Mouse (Mus musculus) embryonic fibroblast, embryonic 13.5 days (primary cell): ENCODE measurements around the gene Abhd8. TPM values are rescaled to one million over a fixed set of nuclear protein-coding genes. Genes with fewer than 3 reads are reported as not detected.
A peak's percentile ranks its signal among the peaks of the same experiment; 100 is the strongest.

Experiments
- H3K27ac ChIP-seq: 2 replicates; pipeline ENCODE4 v1.5.1; 2012; ENCODE audit warnings: low read length, control low read depth, inconsistent platforms; ENCODE audit not compliant: insufficient read depth
- H3K4me1 ChIP-seq: 2 replicates; pipeline ENCODE4 v1.6.1; 2011; ENCODE audit warnings: low read length; ENCODE audit not compliant: control insufficient read depth, insufficient read depth
- H3K4me3 ChIP-seq: 2 replicates; pipeline ENCODE4 v1.5.1; 2011; ENCODE audit warnings: mild to moderate bottlenecking, control low read depth, low read length; ENCODE audit not compliant: insufficient read depth
- CTCF ChIP-seq: IDR thresholded peaks from 2 replicates; pipeline ENCODE4 v1.5.1; 2011; ENCODE audit warnings: mild to moderate bottlenecking, control low read depth, low read length, moderate library complexity, borderline replicate concordance; ENCODE audit not compliant: insufficient read depth
- POLR2A ChIP-seq: IDR thresholded peaks from 2 replicates; pipeline ENCODE4 v1.6.1; 2011; ENCODE audit warnings: low read depth, mild to moderate bottlenecking, control low read depth, low read length, moderate library complexity
- polyA plus RNA-seq: library from polyadenylated mRNA; stranded (reverse); fragments of >200 nt; gene quantifications from 2 replicates; pipeline ENCODE4 v1.2.4, GENCODE M21; 2011; ENCODE audit warnings: low read depth; ENCODE audit not compliant: missing spikeins, insufficient read length

Abhd8 gene
- polyA plus RNA-seq, 1 experiment: 20.9 TPM

- no peak overlapping the region for H3K27ac ChIP-seq
- peaks cover 9% of the 10 kb centered on the region for H3K4me1 ChIP-seq
- TF ChIP-seq CTCF (no peak), POLR2A (0 out of 2 replicates have a peak, but pooled peaks have one; percentile 18)
- peak overlapping the region; percentile 68 for H3K4me3 ChIP-seq
Measured at GRCm38 (mm10) chr8:71462786-71463185, 669 bp downstream of the Abhd8 start.

- peak overlapping the region; percentile 68; the same call in 1 of the 2 replicates for H3K4me3 ChIP-seq
- H3K4me1 ChIP-seq: peaks cover 9% of the 10 kb centered on the region
- TF ChIP-seq POLR2A: no peak
- H3K27ac ChIP-seq: no peak overlapping the region
Measured at GRCm38 (mm10) chr8:71462191-71462590, 1.3 kb downstream of the Abhd8 start.

- TF ChIP-seq CTCF (no peak), POLR2A (no peak)
- peaks cover 9% of the 10 kb centered on the region for H3K4me1 ChIP-seq
- no peak overlapping the region for H3K27ac ChIP-seq
- no peak overlapping the region for H3K4me3 ChIP-seq
Measured at GRCm38 (mm10) chr8:71461152-71461840, 2.2 kb downstream of the Abhd8 start.

GRCm38 (mm10) chr8:71460716-71461115 is 2.7 kb downstream of the Abhd8 start:
- H3K27ac ChIP-seq: no peak overlapping the region
- H3K4me1 ChIP-seq: peaks cover 9% of the 10 kb centered on the region
- no peak overlapping the region for H3K4me3 ChIP-seq
- no peak for TF ChIP-seq CTCF
- TF ChIP-seq POLR2A: no peak

GRCm38 (mm10) chr8:71457659-71458270 is 5.7 kb downstream of the Abhd8 start:
- Histone ChIP-seq H3K4me3 (no peak overlapping the region), H3K4me1 (peaks cover 5% of the 10 kb centered on the region; the same call in 1 of the 2 replicates), H3K27ac (no peak overlapping the region)
- TF ChIP-seq CTCF (no peak), POLR2A (no peak)

GRCm38 (mm10) chr8:71456906-71457305 is 6.5 kb downstream of the Abhd8 start:
- H3K27ac ChIP-seq: no peak overlapping the region
- TF ChIP-seq POLR2A (no peak), CTCF (no peak)
- H3K4me3 ChIP-seq: no peak overlapping the region
- H3K4me1 ChIP-seq: no peaks in the 10 kb centered on the region

- no peaks in the 10 kb centered on the region for H3K4me1 ChIP-seq
- H3K4me3 ChIP-seq: no peak overlapping the region
- no peak overlapping the region for H3K27ac ChIP-seq
- TF ChIP-seq CTCF: no peak
- TF ChIP-seq POLR2A: no peak
Measured at GRCm38 (mm10) chr8:71454668-71455067, 8.8 kb downstream of the Abhd8 start.

- TF ChIP-seq CTCF (no peak), POLR2A (no peak)
- H3K27ac ChIP-seq: no peak overlapping the region
- no peaks in the 10 kb centered on the region for H3K4me1 ChIP-seq
- no peak overlapping the region for H3K4me3 ChIP-seq
Measured at GRCm38 (mm10) chr8:71452669-71453068, 10.8 kb downstream of the Abhd8 start.

- Histone ChIP-seq H3K4me3 (no peak overlapping the region), H3K27ac (no peak overlapping the region), H3K4me1 (no peaks in the 10 kb centered on the region)
- no peak for TF ChIP-seq CTCF
- no peak for TF ChIP-seq POLR2A
Measured at GRCm38 (mm10) chr8:71451777-71452176, 11.7 kb downstream of the Abhd8 start.

- Histone ChIP-seq H3K4me3 (no peak overlapping the region), H3K4me1 (no peaks in the 10 kb centered on the region), H3K27ac (no peak overlapping the region)
- TF ChIP-seq CTCF (no peak), POLR2A (no peak)
Measured at GRCm38 (mm10) chr8:71451337-71451736, 12.1 kb downstream of the Abhd8 start.
